Mouse (Mus musculus) limb, embryonic 11.5 days (tissue): ENCODE data around the gene Ctnnal1. TPM values are rescaled to one million over a fixed set of nuclear protein-coding genes. Genes with fewer than 3 reads are reported as not detected.

Source experiments
- ATAC-seq: fragments of 200-750 bp; cut with Nextera tagmentation; 2 replicates; pipeline ENCODE4 v1.8.0; 2017; ENCODE audit warnings: low read depth; ENCODE audit not compliant: insufficient number of reproducible peaks, low FRiP score, low TSS enrichment
- DNase-seq: peaks from one replicate; pipeline ENCODE4 v3.0.0-alpha.2; 2015; ENCODE audit warnings: low spot score
- H3K27ac ChIP-seq: fragments of 300-500 bp; sonication (generic); replicated peaks from 2 replicates; pipeline ENCODE4 v1.5.1; 2014; ENCODE audit warnings: low read depth, mild to moderate bottlenecking, low read length
- H3K27me3 ChIP-seq: fragments of 300-500 bp; sonication (generic); 2 replicates; pipeline ENCODE4 v1.6.1; 2014; ENCODE audit warnings: mild to moderate bottlenecking, low read length, mixed read lengths; ENCODE audit not compliant: control insufficient read depth, insufficient read depth
- H3K36me3 ChIP-seq: fragments of 300-500 bp; sonication (generic); 2 replicates; pipeline ENCODE4 v1.6.1; 2014; ENCODE audit warnings: mild to moderate bottlenecking, low read length, moderate library complexity, mixed read lengths; ENCODE audit not compliant: control insufficient read depth, insufficient read depth
- H3K4me1 ChIP-seq: fragments of 300-500 bp; sonication (generic); 2 replicates; pipeline ENCODE4 v1.6.1; 2014; ENCODE audit warnings: low read length, mixed read lengths; ENCODE audit not compliant: control insufficient read depth, insufficient read depth
- H3K4me2 ChIP-seq: fragments of 300-500 bp; sonication (generic); 2 replicates; pipeline ENCODE4 v1.6.1; 2014; ENCODE audit warnings: low read depth, mild to moderate bottlenecking, moderate library complexity; ENCODE audit not compliant: severe bottlenecking
- H3K4me3 ChIP-seq: fragments of 300-500 bp; sonication (generic); 2 replicates; pipeline ENCODE4 v1.5.1; 2014; ENCODE audit warnings: low read depth, low read length
- H3K9ac ChIP-seq: fragments of 300-500 bp; sonication (generic); 2 replicates; pipeline ENCODE4 v1.6.1; 2014; ENCODE audit warnings: mild to moderate bottlenecking, low read length
- H3K9me3 ChIP-seq: fragments of 300-500 bp; sonication (generic); 2 replicates; pipeline ENCODE4 v1.6.1; 2016; ENCODE audit warnings: low read length; ENCODE audit not compliant: control insufficient read depth
- WGBS: fragments of 180-500 bp; shearing (Covaris S2); extraction: QIAGEN DNeasy Blood & Tissue Kit; methylation state at CpG from one replicate; pipeline ENCODE4 v1.1.7; 2014; 5-methylcytosine and 5-hydroxymethylcytosine counted together
- polyA plus RNA-seq: library from polyadenylated mRNA; unstranded; fragments of >200 nt; fragmentation: Nextera tagmentation; extraction: Ambion mirVana; gene quantifications from 2 replicates; pipeline ENCODE4 v1.2.1, GENCODE M21; 2014

Gene Ctnnal1
- polyA plus RNA-seq, 1 experiment from 2014 or later = 36.2 TPM

- Histone ChIP-seq H3K36me3 (no peaks in the 10 kb centered on the region), H3K4me2 (no peak overlapping the region), H3K9me3 (no peaks in the 10 kb centered on the region), H3K27me3 (no peaks in the 10 kb centered on the region), H3K4me1 (peaks cover 6% of the 10 kb centered on the region; the same call in 1 of the 2 replicates), H3K27ac (no peak overlapping the region), H3K4me3 (no peak overlapping the region), H3K9ac (no peak overlapping the region)
- ATAC-seq = peak; percentile 44; the same call in 1 of the 2 replicates
- peak; percentile 71 for DNase-seq
- 55% methylated on average over 8 of the region's 8 CpGs for WGBS
Observed at GRCm38 (mm10) chr4:56815131-56815530, 49.9 kb downstream of the Ctnnal1 start.

GRCm38 (mm10) chr4:56812096-56812495, 52.9 kb downstream of the Ctnnal1 start:
- 86% methylated on average over 4 of the region's 4 CpGs for WGBS

DNA sequence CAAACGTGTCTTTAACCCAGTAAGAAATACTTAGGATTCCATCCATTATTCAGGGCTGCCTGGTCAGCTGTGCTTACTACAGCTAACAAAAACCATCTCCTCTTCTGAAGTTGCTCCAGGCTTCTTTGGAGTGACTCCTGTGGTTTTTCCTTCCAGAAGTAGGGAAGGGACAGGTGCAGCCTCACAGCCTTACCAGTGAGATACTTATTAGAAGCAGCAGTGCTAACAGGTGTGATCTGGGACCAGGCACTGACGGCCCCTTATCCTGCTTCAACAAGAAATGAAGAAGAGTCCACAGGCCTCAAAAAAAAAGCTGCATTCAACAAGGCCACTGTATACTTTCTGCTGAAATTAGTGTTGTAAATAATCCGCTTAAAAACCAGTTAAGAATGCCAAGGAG, 53.3 kb downstream of the Ctnnal1 start:
- no peak overlapping the region for H3K27ac ChIP-seq
- H3K9me3 ChIP-seq = no peaks in the 10 kb centered on the region
- WGBS = 74% methylated on average over 3 of the region's 3 CpGs
- peaks cover 6% of the 10 kb centered on the region for H3K36me3 ChIP-seq
- H3K9ac ChIP-seq = no peak overlapping the region
- H3K4me3 ChIP-seq = no peak overlapping the region
- no peaks in the 10 kb centered on the region for H3K27me3 ChIP-seq
- ATAC-seq = no peak
- peaks cover 6% of the 10 kb centered on the region; the same call in 1 of the 2 replicates for H3K4me1 ChIP-seq
- H3K4me2 ChIP-seq = no peak overlapping the region
- DNase-seq = no peak

More at GRCm38 (mm10) chr4:56812096-56812495, 52.9 kb downstream of the Ctnnal1 start:
- H3K36me3 ChIP-seq = peaks cover 3% of the 10 kb centered on the region; the same call in 1 of the 2 replicates
- no peaks in the 10 kb centered on the region for H3K27me3 ChIP-seq
- no peak overlapping the region for H3K4me2 ChIP-seq
- no peak overlapping the region for H3K27ac ChIP-seq
- no peak overlapping the region for H3K4me3 ChIP-seq
- DNase-seq (no peak), ATAC-seq (no peak)
- peaks cover 6% of the 10 kb centered on the region; the same call in 1 of the 2 replicates for H3K4me1 ChIP-seq
- H3K9ac ChIP-seq = no peak overlapping the region
- H3K9me3 ChIP-seq = no peaks in the 10 kb centered on the region

DNA sequence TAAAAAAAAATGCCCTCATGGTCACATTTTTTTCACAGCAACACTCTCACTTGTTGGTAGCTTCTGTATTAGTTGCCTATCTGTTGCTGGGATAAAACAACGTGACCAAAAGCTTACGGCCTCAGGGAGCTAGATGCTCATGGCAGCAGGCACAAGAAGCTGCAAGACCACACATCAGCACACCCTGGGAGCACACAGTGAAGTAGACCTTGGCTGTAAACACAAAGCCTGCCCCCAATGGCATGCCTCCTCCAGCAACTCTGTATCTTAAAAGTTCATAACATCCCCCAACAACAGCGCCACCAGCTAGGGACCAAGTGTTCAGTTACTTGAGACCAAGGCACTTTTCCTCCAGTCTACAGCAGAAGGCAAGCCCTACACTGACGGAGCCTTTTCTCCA, 55.9 kb downstream of the Ctnnal1 start:
- no peak for ATAC-seq
- no peaks in the 10 kb centered on the region for H3K9me3 ChIP-seq
- WGBS = 72% methylated on average over 4 of the region's 4 CpGs

GRCm38 (mm10) chr4:56802669-56803150, 62.3 kb downstream of the Ctnnal1 start:
- ATAC-seq (0 out of 2 replicates have a peak, but pooled peaks have one; percentile 37), DNase-seq (no peak)
- Histone ChIP-seq H3K4me1 (peaks cover 15% of the 10 kb centered on the region; the same call in 1 of the 2 replicates), H3K27ac (no peak overlapping the region), H3K4me2 (peak overlapping the region; percentile 76), H3K9me3 (no peaks in the 10 kb centered on the region), H3K36me3 (peaks cover 17% of the 10 kb centered on the region), H3K4me3 (peak overlapping the region; percentile 93), H3K27me3 (no peaks in the 10 kb centered on the region), H3K9ac (peak overlapping the region; percentile 91)
- WGBS = 2% methylated on average over 25 of the region's 25 CpGs

More for the DNA sequence above, 55.9 kb downstream of the Ctnnal1 start:
- no peak overlapping the region for H3K4me3 ChIP-seq
- DNase-seq = no peak
- no peaks in the 10 kb centered on the region for H3K4me1 ChIP-seq
- H3K4me2 ChIP-seq = no peak overlapping the region
- no peak overlapping the region for H3K27ac ChIP-seq
- peaks cover 15% of the 10 kb centered on the region for H3K36me3 ChIP-seq
- H3K9ac ChIP-seq = no peak overlapping the region
- no peaks in the 10 kb centered on the region for H3K27me3 ChIP-seq

DNA sequence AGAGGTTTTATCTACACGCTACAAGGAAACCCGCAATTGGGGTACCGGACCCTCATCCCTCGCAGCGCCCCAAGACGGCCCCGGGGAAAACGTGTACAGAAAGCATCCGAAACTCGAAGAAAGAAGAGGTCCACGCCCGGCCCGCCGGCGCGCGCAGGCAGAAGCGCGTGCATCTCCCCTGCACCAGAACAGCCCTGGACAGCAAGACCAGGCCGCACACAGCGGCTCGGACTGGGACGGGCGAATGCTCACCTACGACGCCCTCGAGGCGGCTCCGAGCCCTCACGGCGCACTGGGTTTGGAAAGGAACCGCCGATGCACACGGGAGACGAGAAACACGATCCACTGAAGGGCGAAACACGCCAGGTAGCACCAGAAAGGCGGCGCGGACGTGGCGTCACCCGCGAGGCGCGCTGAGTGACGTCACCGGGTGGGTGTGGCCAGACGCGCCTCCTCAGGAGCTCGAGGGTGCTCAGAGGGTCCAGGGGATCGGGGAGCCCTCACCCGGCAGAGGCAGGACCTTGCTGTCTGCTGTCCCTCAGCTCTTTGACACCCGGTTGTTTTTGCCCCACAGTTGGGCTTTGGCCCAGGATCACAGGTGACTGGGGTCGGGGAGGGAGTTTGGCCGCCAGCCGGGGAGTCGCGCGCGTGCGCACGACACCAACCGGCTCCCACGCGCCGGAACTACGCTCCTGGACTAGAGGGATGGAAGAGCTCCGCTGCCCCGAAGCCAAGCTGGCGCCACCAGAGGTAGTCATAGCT, 62.9 kb downstream of the Ctnnal1 start, which contains the start of the genes Elp1 and Fam206a:
Elp1 (minus strand) TSS at position 425 of the 762 bp plus-strand sequence.
Fam206a (plus strand) TSS at position 439 of the 762 bp plus-strand sequence.
- Histone ChIP-seq H3K4me2 (peak within 1 kb of the TSS; percentile 76), H3K9me3 (no peaks in the 10 kb centered on the region), H3K4me3 (peak within 1 kb of the TSS; percentile 93), H3K27ac (0 out of 2 replicates have a peak within 1 kb of the TSS, but pooled peaks have one; percentile 36), H3K27me3 (no peaks in the 10 kb centered on the region), H3K36me3 (peaks cover 14% of the 10 kb centered on the region), H3K9ac (peak within 1 kb of the TSS; percentile 91), H3K4me1 (peaks cover 15% of the 10 kb centered on the region; the same call in 1 of the 2 replicates)
- under 1% methylated on average over 72 of the region's 72 CpGs for WGBS
- peak; percentile 96 for ATAC-seq
- DNase-seq = peak; percentile 98

GRCm38 (mm10) chr4:56791373-56791772, 73.6 kb downstream of the Ctnnal1 start:
- no peaks in the 10 kb centered on the region for H3K27me3 ChIP-seq
- ATAC-seq (no peak), DNase-seq (no peak)
- no peak overlapping the region for H3K9ac ChIP-seq
- no peak overlapping the region for H3K4me3 ChIP-seq
- H3K36me3 ChIP-seq = peaks cover 26% of the 10 kb centered on the region
- no peak overlapping the region for H3K4me2 ChIP-seq
- no peaks in the 10 kb centered on the region for H3K9me3 ChIP-seq
- no peak overlapping the region for H3K27ac ChIP-seq
- H3K4me1 ChIP-seq = no peaks in the 10 kb centered on the region
- WGBS = 61% methylated on average over 1 of the region's 1 CpGs

DNA sequence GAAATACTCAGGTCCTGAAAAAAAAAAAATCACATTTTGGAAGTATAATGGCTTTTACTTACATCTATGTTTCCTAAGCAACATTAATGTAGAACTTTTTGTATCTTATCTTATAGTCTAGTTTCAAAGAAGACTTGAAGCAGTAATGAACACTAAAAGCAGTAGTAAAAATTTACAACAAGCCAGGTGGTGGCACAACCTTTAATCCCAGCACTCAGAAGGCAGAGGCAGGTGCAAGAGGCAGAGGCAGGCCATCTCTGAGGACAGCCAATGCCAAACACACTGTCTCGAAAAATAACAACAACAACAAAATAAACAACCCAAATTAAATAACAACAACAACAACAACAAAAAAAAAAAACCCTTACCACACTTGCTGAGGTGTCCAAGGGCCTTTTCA, 93.9 kb downstream of the Ctnnal1 start:
- Histone ChIP-seq H3K9me3 (no peaks in the 10 kb centered on the region), H3K4me1 (no peaks in the 10 kb centered on the region), H3K36me3 (peaks cover 19% of the 10 kb centered on the region), H3K27me3 (no peaks in the 10 kb centered on the region), H3K4me3 (no peak overlapping the region), H3K9ac (no peak overlapping the region), H3K4me2 (no peak overlapping the region), H3K27ac (no peak overlapping the region)
- ATAC-seq (no peak), DNase-seq (no peak)
- WGBS = 81% methylated on average over 1 of the region's 1 CpGs
